Mouse (Mus musculus): Measurements from ENCODE around the gene Cdh13. TPM values are rescaled to one million over a fixed set of nuclear protein-coding genes. Genes with fewer than 3 reads are reported as not detected.

Gene Cdh13
- 161 and 198 TPM in 2 replicates for polyA plus RNA-seq (2014; fragmentation: Nextera tagmentation; extraction: Ambion mirVana)

- ATAC-seq (ENCODE audit: low read depth) = peak; percentile 71
- H3K27ac ChIP-seq (ENCODE audit: low read depth, low read length) = peak within 1 kb of the TSS; percentile 69
- H3K4me3 ChIP-seq (ENCODE audit: low read depth, low read length) = peak within 1 kb of the TSS; percentile 44
- H3K4me2 ChIP-seq (ENCODE audit: low read depth, low read length) = peak within 1 kb of the TSS; percentile 75
- peak within 1 kb of the TSS; percentile 61 for H3K9ac ChIP-seq (replicated peaks; ENCODE audit: low read depth, low read length)
- no peaks in the 10 kb centered on the region for H3K27me3 ChIP-seq (ENCODE audit: control insufficient read depth, insufficient read depth, low read length)
- peaks cover 20% of the 10 kb centered on the region; the same call in 1 of the 2 replicates for H3K4me1 ChIP-seq (ENCODE audit: control insufficient read depth, insufficient read depth, low read length)
- H3K9me3 ChIP-seq (ENCODE audit: control insufficient read depth, low read length) = no peaks in the 10 kb centered on the region
- H3K36me3 ChIP-seq (ENCODE audit: control insufficient read depth, insufficient read depth, low read length) = no peaks in the 10 kb centered on the region
- under 1% methylated on average over 33 of the region's 33 CpGs for WGBS
These were observed at the start of gene Cdh13 for GRCm38 (mm10) chr8:118283600-118284111. Cdh13 (plus strand) TSS chr8:118283733.

GRCm38 (mm10) chr8:118235626-118236025 is 47.9 kb upstream of the Cdh13 start:
- H3K4me3 ChIP-seq (ENCODE audit: low read depth, low read length) = no peak overlapping the region
- no peaks in the 10 kb centered on the region for H3K4me1 ChIP-seq (ENCODE audit: control insufficient read depth, insufficient read depth, low read length)
- 93% methylated on average over 7 of the region's 7 CpGs for WGBS
- no peaks in the 10 kb centered on the region for H3K36me3 ChIP-seq (ENCODE audit: control insufficient read depth, insufficient read depth, low read length)
- H3K9ac ChIP-seq (replicated peaks; ENCODE audit: low read depth, low read length) = no peak overlapping the region
- H3K4me2 ChIP-seq (ENCODE audit: low read depth, low read length) = no peak overlapping the region
- H3K9me3 ChIP-seq (ENCODE audit: control insufficient read depth, low read length) = no peaks in the 10 kb centered on the region
- H3K27me3 ChIP-seq (ENCODE audit: control insufficient read depth, insufficient read depth, low read length) = no peaks in the 10 kb centered on the region
- no peak for ATAC-seq (ENCODE audit: low read depth)
- H3K27ac ChIP-seq (ENCODE audit: low read depth, low read length) = no peak overlapping the region

DNA sequence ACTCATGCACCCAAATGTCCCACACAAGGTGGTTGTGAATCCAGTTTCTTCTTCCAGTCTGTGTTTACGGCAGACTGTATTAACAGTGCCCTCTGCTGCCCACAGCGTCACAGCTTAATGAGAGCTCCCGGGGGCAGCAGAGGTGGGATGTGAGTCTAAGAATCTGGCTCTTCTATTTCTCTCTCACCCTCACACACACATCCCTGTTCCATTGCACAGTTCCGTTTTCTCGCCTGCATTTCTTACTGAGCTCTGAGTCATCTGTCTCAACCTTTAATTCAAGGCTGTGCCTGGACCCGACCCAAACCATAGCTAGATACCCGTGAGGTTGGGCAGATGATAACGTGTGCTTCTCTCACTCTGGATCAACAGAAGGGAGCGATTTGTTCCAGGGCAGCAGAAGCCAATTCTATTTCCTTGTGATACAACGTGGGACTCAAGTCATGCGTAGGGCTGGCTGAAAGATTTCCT is 46.3 kb upstream of the Cdh13 start:
- no peak overlapping the region for H3K4me3 ChIP-seq (ENCODE audit: low read depth, low read length)
- H3K27me3 ChIP-seq (ENCODE audit: control insufficient read depth, insufficient read depth, low read length) = no peaks in the 10 kb centered on the region
- WGBS = 72% methylated on average over 11 of the region's 11 CpGs
- no peak overlapping the region for H3K9ac ChIP-seq (replicated peaks; ENCODE audit: low read depth, low read length)
- H3K36me3 ChIP-seq (ENCODE audit: control insufficient read depth, insufficient read depth, low read length) = no peaks in the 10 kb centered on the region
- H3K9me3 ChIP-seq (ENCODE audit: control insufficient read depth, low read length) = no peaks in the 10 kb centered on the region
- no peaks in the 10 kb centered on the region for H3K4me1 ChIP-seq (ENCODE audit: control insufficient read depth, insufficient read depth, low read length)
- no peak overlapping the region for H3K27ac ChIP-seq (ENCODE audit: low read depth, low read length)
- ATAC-seq (ENCODE audit: low read depth) = no peak
- H3K4me2 ChIP-seq (ENCODE audit: low read depth, low read length) = no peak overlapping the region

- Histone ChIP-seq H3K36me3 (ENCODE audit: control insufficient read depth, insufficient read depth, low read length) (no peaks in the 10 kb centered on the region), H3K4me1 (ENCODE audit: control insufficient read depth, insufficient read depth, low read length) (no peaks in the 10 kb centered on the region), H3K9me3 (ENCODE audit: control insufficient read depth, low read length) (no peaks in the 10 kb centered on the region), H3K4me2 (ENCODE audit: low read depth, low read length) (no peak overlapping the region), H3K27me3 (ENCODE audit: control insufficient read depth, insufficient read depth, low read length) (no peaks in the 10 kb centered on the region), H3K27ac (ENCODE audit: low read depth, low read length) (no peak overlapping the region), H3K9ac (replicated peaks; ENCODE audit: low read depth, low read length) (no peak overlapping the region), H3K4me3 (ENCODE audit: low read depth, low read length) (no peak overlapping the region)
- ATAC-seq (ENCODE audit: low read depth) = no peak
- 86% methylated on average over 5 of the region's 5 CpGs for WGBS
These were observed 45.4 kb upstream of the Cdh13 start for GRCm38 (mm10) chr8:118238156-118238555.

GRCm38 (mm10) chr8:118239186-118239585 is 44.3 kb upstream of the Cdh13 start:
- Histone ChIP-seq H3K4me1 (ENCODE audit: control insufficient read depth, insufficient read depth, low read length) (no peaks in the 10 kb centered on the region), H3K4me2 (ENCODE audit: low read depth, low read length) (no peak overlapping the region), H3K9ac (replicated peaks; ENCODE audit: low read depth, low read length) (no peak overlapping the region), H3K27ac (ENCODE audit: low read depth, low read length) (no peak overlapping the region), H3K36me3 (ENCODE audit: control insufficient read depth, insufficient read depth, low read length) (no peaks in the 10 kb centered on the region), H3K4me3 (ENCODE audit: low read depth, low read length) (no peak overlapping the region), H3K27me3 (ENCODE audit: control insufficient read depth, insufficient read depth, low read length) (no peaks in the 10 kb centered on the region), H3K9me3 (ENCODE audit: control insufficient read depth, low read length) (no peaks in the 10 kb centered on the region)
- ATAC-seq (ENCODE audit: low read depth) = no peak
- WGBS = 78% methylated on average over 1 of the region's 1 CpGs

- WGBS = 87% methylated on average over 5 of the region's 5 CpGs
- H3K4me3 ChIP-seq (ENCODE audit: low read depth, low read length) = no peak overlapping the region
- no peak overlapping the region for H3K9ac ChIP-seq (replicated peaks; ENCODE audit: low read depth, low read length)
- H3K27ac ChIP-seq (ENCODE audit: low read depth, low read length) = no peak overlapping the region
- H3K9me3 ChIP-seq (ENCODE audit: control insufficient read depth, low read length) = no peaks in the 10 kb centered on the region
- H3K4me2 ChIP-seq (ENCODE audit: low read depth, low read length) = no peak overlapping the region
- no peak for ATAC-seq (ENCODE audit: low read depth)
- H3K36me3 ChIP-seq (ENCODE audit: control insufficient read depth, insufficient read depth, low read length) = no peaks in the 10 kb centered on the region
- no peaks in the 10 kb centered on the region for H3K4me1 ChIP-seq (ENCODE audit: control insufficient read depth, insufficient read depth, low read length)
- H3K27me3 ChIP-seq (ENCODE audit: control insufficient read depth, insufficient read depth, low read length) = no peaks in the 10 kb centered on the region
These were observed 34.2 kb upstream of the Cdh13 start for GRCm38 (mm10) chr8:118249319-118249718.

- WGBS = 94% methylated on average over 7 of the region's 7 CpGs
- Histone ChIP-seq H3K27ac (ENCODE audit: low read depth, low read length) (no peak overlapping the region), H3K4me1 (ENCODE audit: control insufficient read depth, insufficient read depth, low read length) (no peaks in the 10 kb centered on the region), H3K36me3 (ENCODE audit: control insufficient read depth, insufficient read depth, low read length) (no peaks in the 10 kb centered on the region), H3K9ac (replicated peaks; ENCODE audit: low read depth, low read length) (no peak overlapping the region), H3K9me3 (ENCODE audit: control insufficient read depth, low read length) (no peaks in the 10 kb centered on the region), H3K4me2 (ENCODE audit: low read depth, low read length) (no peak overlapping the region), H3K27me3 (ENCODE audit: control insufficient read depth, insufficient read depth, low read length) (no peaks in the 10 kb centered on the region), H3K4me3 (ENCODE audit: low read depth, low read length) (no peak overlapping the region)
- no peak for ATAC-seq (ENCODE audit: low read depth)
These were observed 33.6 kb upstream of the Cdh13 start for GRCm38 (mm10) chr8:118249923-118250322.

DNA sequence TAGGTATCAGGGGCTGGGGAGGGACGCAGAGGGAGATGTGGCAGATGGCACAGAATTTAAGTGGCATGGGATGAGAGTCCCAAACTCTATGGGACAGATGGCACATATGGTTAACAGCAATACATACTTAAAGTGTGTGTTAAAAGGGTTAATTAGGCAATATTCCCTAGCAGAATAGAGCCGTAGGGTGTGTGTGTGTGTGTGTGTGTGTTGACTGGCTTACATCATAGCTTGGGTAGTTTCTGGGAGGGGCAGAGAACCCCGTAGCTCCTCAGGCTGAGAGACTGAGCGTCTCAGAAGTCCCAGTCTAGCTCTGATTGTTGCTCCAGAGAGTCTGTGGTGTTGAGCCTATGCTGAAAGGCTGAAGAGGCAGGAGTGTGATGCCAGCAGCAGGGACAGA is 20.4 kb upstream of the Cdh13 start:
- Histone ChIP-seq H3K4me1 (ENCODE audit: control insufficient read depth, insufficient read depth, low read length) (no peaks in the 10 kb centered on the region), H3K9ac (replicated peaks; ENCODE audit: low read depth, low read length) (no peak overlapping the region), H3K9me3 (ENCODE audit: control insufficient read depth, low read length) (no peaks in the 10 kb centered on the region), H3K27ac (ENCODE audit: low read depth, low read length) (no peak overlapping the region), H3K4me2 (ENCODE audit: low read depth, low read length) (no peak overlapping the region), H3K36me3 (ENCODE audit: control insufficient read depth, insufficient read depth, low read length) (no peaks in the 10 kb centered on the region), H3K27me3 (ENCODE audit: control insufficient read depth, insufficient read depth, low read length) (no peaks in the 10 kb centered on the region), H3K4me3 (ENCODE audit: low read depth, low read length) (no peak overlapping the region)
- no peak for ATAC-seq (ENCODE audit: low read depth)
- 52% methylated on average over 4 of the region's 4 CpGs for WGBS

GRCm38 (mm10) chr8:118270751-118271402 is 12.7 kb upstream of the Cdh13 start:
- 22% methylated on average over 7 of the region's 7 CpGs for WGBS
- no peak overlapping the region for H3K4me3 ChIP-seq (ENCODE audit: low read depth, low read length)
- peak; percentile 49 for ATAC-seq (ENCODE audit: low read depth)
- no peaks in the 10 kb centered on the region for H3K9me3 ChIP-seq (ENCODE audit: control insufficient read depth, low read length)
- no peaks in the 10 kb centered on the region for H3K36me3 ChIP-seq (ENCODE audit: control insufficient read depth, insufficient read depth, low read length)
- H3K27ac ChIP-seq (ENCODE audit: low read depth, low read length) = no peak overlapping the region; the same call in 1 of the 2 replicates
- no peaks in the 10 kb centered on the region for H3K27me3 ChIP-seq (ENCODE audit: control insufficient read depth, insufficient read depth, low read length)
- peaks cover 6% of the 10 kb centered on the region for H3K4me1 ChIP-seq (ENCODE audit: control insufficient read depth, insufficient read depth, low read length)
- no peak overlapping the region for H3K4me2 ChIP-seq (ENCODE audit: low read depth, low read length)
- H3K9ac ChIP-seq (replicated peaks; ENCODE audit: low read depth, low read length) = no peak overlapping the region

Data from neural tube, embryonic 14.5 days (tissue).